Mouse (Mus musculus): ENCODE measurements at regions not wholly inside any gene's neighbourhood (a gene's known extent, or its start where the extent isn't known, plus 50 kb on each side); places are given as distances from the start of the nearest gene placed in this dataset.

- TF ChIP-seq CTCF (IDR thresholded peaks at IDR 0.05; ENCODE audit: low read depth) (no peak), EP300 (optimal IDR thresholded peaks at IDR 0.05) (no peak)
Measured at GRCm38 (mm10) chr9:72197331-72197732, 77.3 kb upstream of the Zfp280d start.
